Mouse (Mus musculus) kidney, adult 2 months (tissue): ENCODE results near the gene Pik3r1.

Source experiments
- CTCF ChIP-seq: fragments of 200-500 bp; conservative IDR thresholded peaks from 2 replicates; pipeline ENCODE4 v1.5.1; 2011; ENCODE audit warnings: low read depth, mild to moderate bottlenecking, control low read depth, low read length, moderate library complexity, mixed read lengths; ENCODE audit not compliant: insufficient read depth, insufficient read length
- POLR2A ChIP-seq: fragments of 200-500 bp; IDR thresholded peaks from one replicate; pipeline ENCODE4 v1.6.1; 2011; ENCODE audit warnings: low read depth, low read length, control low read depth

DNA sequence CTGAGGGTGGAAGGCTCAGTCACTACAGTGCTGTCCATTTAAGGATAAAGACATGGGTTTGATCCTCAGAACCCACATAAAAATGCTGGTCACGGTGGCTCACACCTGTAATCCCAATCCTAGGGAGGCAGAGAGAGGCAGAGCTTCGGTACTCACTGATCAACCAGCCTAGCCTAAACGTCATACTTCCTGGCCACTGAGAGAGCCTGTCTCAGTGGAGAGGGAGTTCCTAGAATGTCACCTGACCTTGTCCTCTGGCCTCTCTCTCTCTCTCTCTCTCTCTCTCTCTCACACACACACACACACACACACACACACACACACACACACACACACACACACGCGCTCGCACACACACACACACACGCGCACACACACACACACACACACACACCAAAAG, 24.8 kb downstream of the Pik3r1 start:
- no peak for TF ChIP-seq POLR2A
- TF ChIP-seq CTCF = no peak
